Mouse (Mus musculus): ENCODE results near the gene Acss3. TPM values are rescaled to one million over a fixed set of nuclear protein-coding genes. Genes with fewer than 3 reads are reported as not detected.

Acss3 gene
- polyA plus RNA-seq, 1 experiment from 2014 or later, result 1.4 TPM

- no peak overlapping the region for H3K4me2 ChIP-seq
- H3K9ac ChIP-seq, result no peak overlapping the region
- ATAC-seq (ENCODE audit: low FRiP score, low read depth), result no peak
- no peaks in the 10 kb centered on the region for H3K4me1 ChIP-seq (replicated peaks)
- no peaks in the 10 kb centered on the region for H3K36me3 ChIP-seq
- H3K4me3 ChIP-seq, result no peak overlapping the region
- no peak overlapping the region for H3K27ac ChIP-seq (replicated peaks)
- no peaks in the 10 kb centered on the region for H3K9me3 ChIP-seq
- H3K27me3 ChIP-seq, result no peaks in the 10 kb centered on the region
- WGBS, result 66% methylated on average over 1 of the region's 1 CpGs
Observed at GRCm38 (mm10) chr10:107115121-107115520, 8.3 kb downstream of the Acss3 start.

GRCm38 (mm10) chr10:107094452-107094851 lies 29.0 kb downstream of the Acss3 start:
- 41% methylated on average over 3 of the region's 3 CpGs for WGBS
- ATAC-seq (ENCODE audit: low FRiP score, low read depth), result no peak
- H3K4me2 ChIP-seq, result no peak overlapping the region

GRCm38 (mm10) chr10:107053846-107054624 lies 69.4 kb downstream of the Acss3 start:
- Histone ChIP-seq H3K4me1 (replicated peaks) (no peaks in the 10 kb centered on the region), H3K4me3 (no peak overlapping the region), H3K9me3 (no peaks in the 10 kb centered on the region), H3K27me3 (no peaks in the 10 kb centered on the region), H3K9ac (no peak overlapping the region), H3K4me2 (no peak overlapping the region), H3K36me3 (no peaks in the 10 kb centered on the region), H3K27ac (replicated peaks) (no peak overlapping the region)
- WGBS, result 81% methylated on average over 4 of the region's 4 CpGs
- ATAC-seq (ENCODE audit: low FRiP score, low read depth), result no peak

More at GRCm38 (mm10) chr10:107094452-107094851, 29.0 kb downstream of the Acss3 start:
- Histone ChIP-seq H3K27me3 (no peaks in the 10 kb centered on the region), H3K27ac (replicated peaks) (no peak overlapping the region), H3K36me3 (no peaks in the 10 kb centered on the region), H3K9me3 (no peaks in the 10 kb centered on the region; the same call in 1 of the 2 replicates), H3K4me1 (replicated peaks) (no peaks in the 10 kb centered on the region), H3K9ac (no peak overlapping the region), H3K4me3 (no peak overlapping the region)

GRCm38 (mm10) chr10:107050489-107050888 lies 73.0 kb downstream of the Acss3 start:
- ATAC-seq (ENCODE audit: low FRiP score, low read depth), result no peak
- no peak overlapping the region for H3K4me3 ChIP-seq
- no peak overlapping the region for H3K27ac ChIP-seq (replicated peaks)
- H3K9ac ChIP-seq, result no peak overlapping the region
- H3K9me3 ChIP-seq, result no peaks in the 10 kb centered on the region
- H3K4me2 ChIP-seq, result no peak overlapping the region
- H3K4me1 ChIP-seq (replicated peaks), result no peaks in the 10 kb centered on the region
- no peaks in the 10 kb centered on the region for H3K27me3 ChIP-seq
- WGBS, result 92% methylated on average over 2 of the region's 2 CpGs
- H3K36me3 ChIP-seq, result no peaks in the 10 kb centered on the region

- H3K27ac ChIP-seq (replicated peaks), result no peak overlapping the region
- ATAC-seq (ENCODE audit: low FRiP score, low read depth), result no peak
- no peaks in the 10 kb centered on the region for H3K27me3 ChIP-seq
- H3K4me1 ChIP-seq (replicated peaks), result no peaks in the 10 kb centered on the region
- H3K36me3 ChIP-seq, result no peaks in the 10 kb centered on the region
- no peaks in the 10 kb centered on the region for H3K9me3 ChIP-seq
- no peak overlapping the region for H3K4me3 ChIP-seq
- 95% methylated on average over 1 of the region's 1 CpGs for WGBS
- no peak overlapping the region for H3K4me2 ChIP-seq
- no peak overlapping the region for H3K9ac ChIP-seq
Observed at GRCm38 (mm10) chr10:107042656-107043055, 80.8 kb downstream of the Acss3 start.

- WGBS, result 92% methylated on average over 2 of the region's 2 CpGs
- Histone ChIP-seq H3K27me3 (no peaks in the 10 kb centered on the region), H3K4me3 (no peak overlapping the region), H3K4me1 (replicated peaks) (no peaks in the 10 kb centered on the region), H3K9ac (no peak overlapping the region), H3K36me3 (no peaks in the 10 kb centered on the region), H3K9me3 (no peaks in the 10 kb centered on the region), H3K4me2 (no peak overlapping the region), H3K27ac (replicated peaks) (no peak overlapping the region)
- no peak for ATAC-seq (ENCODE audit: low FRiP score, low read depth)
Observed at GRCm38 (mm10) chr10:107040837-107041236, 82.6 kb downstream of the Acss3 start.

GRCm38 (mm10) chr10:107040378-107040777 lies 83.1 kb downstream of the Acss3 start:
- no peak for ATAC-seq (ENCODE audit: low FRiP score, low read depth)
- Histone ChIP-seq H3K4me2 (no peak overlapping the region), H3K9me3 (no peaks in the 10 kb centered on the region), H3K4me3 (no peak overlapping the region), H3K4me1 (replicated peaks) (no peaks in the 10 kb centered on the region), H3K27me3 (no peaks in the 10 kb centered on the region), H3K9ac (no peak overlapping the region), H3K36me3 (no peaks in the 10 kb centered on the region), H3K27ac (replicated peaks) (no peak overlapping the region)
- 84% methylated on average over 6 of the region's 6 CpGs for WGBS

- H3K27ac ChIP-seq (replicated peaks), result no peak overlapping the region
- no peaks in the 10 kb centered on the region for H3K9me3 ChIP-seq
- no peak for ATAC-seq (ENCODE audit: low FRiP score, low read depth)
- no peak overlapping the region for H3K4me3 ChIP-seq
- H3K4me2 ChIP-seq, result no peak overlapping the region
- no peaks in the 10 kb centered on the region for H3K4me1 ChIP-seq (replicated peaks)
- H3K9ac ChIP-seq, result no peak overlapping the region
- H3K27me3 ChIP-seq, result no peaks in the 10 kb centered on the region
- no peaks in the 10 kb centered on the region for H3K36me3 ChIP-seq
- WGBS, result 90% methylated on average over 4 of the region's 4 CpGs
Observed at GRCm38 (mm10) chr10:107039211-107039610, 84.3 kb downstream of the Acss3 start.

GRCm38 (mm10) chr10:107024254-107024653 lies 99.2 kb downstream of the Acss3 start:
- no peak overlapping the region for H3K4me2 ChIP-seq
- WGBS, result 84% methylated on average over 4 of the region's 4 CpGs
- no peak overlapping the region for H3K9ac ChIP-seq
- no peak overlapping the region for H3K27ac ChIP-seq (replicated peaks)
- no peaks in the 10 kb centered on the region for H3K27me3 ChIP-seq
- H3K9me3 ChIP-seq, result no peaks in the 10 kb centered on the region
- H3K4me1 ChIP-seq (replicated peaks), result no peaks in the 10 kb centered on the region
- no peaks in the 10 kb centered on the region for H3K36me3 ChIP-seq
- ATAC-seq (ENCODE audit: low FRiP score, low read depth), result no peak
- H3K4me3 ChIP-seq, result no peak overlapping the region

GRCm38 (mm10) chr10:107021118-107021517 lies 102.3 kb downstream of the Acss3 start:
- H3K9ac ChIP-seq, result no peak overlapping the region
- H3K4me1 ChIP-seq (replicated peaks), result no peaks in the 10 kb centered on the region
- no peak for ATAC-seq (ENCODE audit: low FRiP score, low read depth)
- no peaks in the 10 kb centered on the region for H3K9me3 ChIP-seq
- H3K27ac ChIP-seq (replicated peaks), result no peak overlapping the region
- no peaks in the 10 kb centered on the region for H3K27me3 ChIP-seq
- 76% methylated on average over 5 of the region's 5 CpGs for WGBS
- no peak overlapping the region for H3K4me3 ChIP-seq
- no peak overlapping the region for H3K4me2 ChIP-seq
- no peaks in the 10 kb centered on the region for H3K36me3 ChIP-seq

GRCm38 (mm10) chr10:107011142-107011541 lies 112.3 kb downstream of the Acss3 start:
- no peak overlapping the region for H3K9ac ChIP-seq
- H3K36me3 ChIP-seq, result no peaks in the 10 kb centered on the region
- H3K9me3 ChIP-seq, result no peaks in the 10 kb centered on the region
- H3K27me3 ChIP-seq, result no peaks in the 10 kb centered on the region
- ATAC-seq (ENCODE audit: low FRiP score, low read depth), result no peak
- H3K4me1 ChIP-seq (replicated peaks), result no peaks in the 10 kb centered on the region
- H3K4me3 ChIP-seq, result no peak overlapping the region
- WGBS, result 52% methylated on average over 2 of the region's 2 CpGs
- H3K27ac ChIP-seq (replicated peaks), result no peak overlapping the region
- no peak overlapping the region for H3K4me2 ChIP-seq

- Histone ChIP-seq H3K9me3 (no peaks in the 10 kb centered on the region), H3K4me2 (no peak overlapping the region), H3K27me3 (no peaks in the 10 kb centered on the region), H3K4me1 (replicated peaks) (no peaks in the 10 kb centered on the region), H3K9ac (no peak overlapping the region), H3K27ac (replicated peaks) (no peak overlapping the region), H3K4me3 (no peak overlapping the region), H3K36me3 (no peaks in the 10 kb centered on the region)
- ATAC-seq (ENCODE audit: low FRiP score, low read depth), result peak; percentile 56; the same call in 1 of the 2 replicates
- 57% methylated on average over 2 of the region's 2 CpGs for WGBS
Observed at GRCm38 (mm10) chr10:106998052-106998625, 125.3 kb downstream of the Acss3 start.
